In the genomic region with DNA sequence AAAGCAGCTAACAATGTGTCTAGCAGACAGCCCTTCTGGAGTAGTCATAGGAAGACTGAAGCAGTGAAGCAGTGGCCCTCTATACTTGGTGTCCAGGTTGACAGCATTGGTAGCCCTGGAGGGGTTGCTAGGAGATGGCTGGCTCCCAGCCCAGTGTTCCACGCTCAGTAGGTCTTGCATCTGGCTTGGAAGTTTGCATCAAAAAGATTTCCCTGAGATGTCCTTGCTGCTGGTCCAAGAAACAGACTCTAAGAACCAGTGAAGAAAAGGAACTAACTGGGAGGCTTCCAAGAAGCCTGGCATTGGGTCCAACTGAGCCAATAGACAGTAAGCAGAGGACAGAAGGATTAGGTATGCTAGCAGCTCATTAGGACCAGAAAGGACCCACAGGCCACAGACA, we compare ENCODE assay signal across 11 mouse cellular contexts. TPM values are rescaled to one million over a fixed set of nuclear protein-coding genes. Genes with fewer than 3 reads are reported as not detected.
DNase-seq lines count a peak whose midpoint lies in the region; ATAC-seq lines count a peak whose summit lies in the region.
"Had no signal": no experiment of that assay in that cellular context is flagged by ENCODE, and none has a peak within 500 bp of the region (broad histone marks: within the 10 kb centered on the region; RNA-seq: fewer than 3 reads in every experiment).

No protein-coding gene starts in this region.

- no peaks in the 10 kb centered on the region for H3K9me3 ChIP-seq in kidney, embryonic 14.5 days (ENCODE audit: control insufficient read depth, low read length)

- no peak overlapping the region for H3K4me3 ChIP-seq in kidney, embryonic 14.5 days (ENCODE audit: low read length)
- H3K4me3 ChIP-seq: gastrocnemius, adult 2 months had no signal

- no peak overlapping the region for H3K9ac ChIP-seq in kidney, embryonic 14.5 days (ENCODE audit: low read depth, low read length)

- peak; percentile 32 to 36 for DNase-seq in cerebellum, postnatal 14 days
- no peak for DNase-seq in cerebellum, adult 9-10 months
- peak; percentile 10 for DNase-seq in 3T3-L1 (ENCODE audit: low read depth, low spot score)
- peak; percentile 68 to 88 for DNase-seq in frontal cortex, postnatal 36 days (ENCODE audit: low spot score in 2 of 2)
- peak; percentile 75 to 88 for DNase-seq in left cerebral cortex, postnatal 14 days (ENCODE audit: low spot score in 2 of 2)
- DNase-seq in gastrocnemius, adult 8-10 months (ENCODE audit: low spot score in 2 of 2) = no peak
- DNase-seq in urinary bladder, postnatal 25 days (ENCODE audit: low spot score) = no peak
- DNase-seq: cerebellum, adult 11-12 months; gastrocnemius, adult 2 months; kidney, adult 8-10 months had no signal

- no peaks in the 10 kb centered on the region for H3K27me3 ChIP-seq in kidney, embryonic 14.5 days (ENCODE audit: control insufficient read depth, insufficient read depth, low read length)

- H3K36me3 ChIP-seq in kidney, embryonic 14.5 days (ENCODE audit: control insufficient read depth, insufficient read depth, low read length) = no peaks in the 10 kb centered on the region

- H3K27ac ChIP-seq in kidney, embryonic 14.5 days (ENCODE audit: low read depth, low read length) = no peak overlapping the region
- H3K27ac ChIP-seq: gastrocnemius, adult 2 months had no signal

- intact Hi-C loops in left cerebral cortex, postnatal 14 days (cut with DNase I) = no loop called here

- no peak overlapping the region for H3K4me2 ChIP-seq in kidney, embryonic 14.5 days (replicated peaks; ENCODE audit: low read depth, low read length)

- WGBS in kidney, embryonic 14.5 days = 77% methylated on average over 1 of the region's 1 CpGs

- no peak for ATAC-seq in kidney, embryonic 14.5 days (ENCODE audit: low FRiP score, low TSS enrichment)

- H3K4me1 ChIP-seq in kidney, embryonic 14.5 days (ENCODE audit: control insufficient read depth, insufficient read depth, low read length) = no peaks in the 10 kb centered on the region

RNA-seq across cellular contexts. Expression of gene Slc2a8, which starts 55.5 kb away (rescaled TPM):
- 10 to 100 TPM; 25.0 to 27.4 TPM for total RNA-seq in left cerebral cortex, postnatal 14 days (2021)
- 10 to 100 TPM in 3 of 4 experiments, 1 to 10 TPM in 1; 9.6 to 12.7 (median 10.2) TPM for total RNA-seq in gastrocnemius, adult 8-10 months (2022)
- 19.0 and 21.1 TPM in 2 replicates for polyA plus RNA-seq in kidney, embryonic 14.5 days (2014; fragmentation: Nextera tagmentation; extraction: Ambion mirVana)

Comparison
In these comparisons a context has a peak if more than half of its experiments do, and no peak if none do; other contexts are left out.
1. DNase-seq: peak in cerebellum, postnatal 14 days (2 of 2), 3T3-L1 (single experiment), frontal cortex, postnatal 36 days (2 of 2) and left cerebral cortex, postnatal 14 days (2 of 2); none in cerebellum, adult 9-10 months (single experiment), gastrocnemius, adult 8-10 months (0 of 2) and urinary bladder, postnatal 25 days (single experiment).